10 mouse cellular contexts compared by ENCODE assay signal in genomic region chr10:29311480-29312219, GRCm38 (mm10). TPM values are rescaled to one million over a fixed set of nuclear protein-coding genes. Genes with fewer than 3 reads are reported as not detected.
DNase-seq lines count a peak whose midpoint lies in the region; ATAC-seq and TF ChIP-seq lines count a peak whose summit lies in the region.
"Had no signal": no experiment of that assay in that cellular context is flagged by ENCODE, and none has a peak within 500 bp of the region (broad histone marks: within the 10 kb centered on the region; RNA-seq: fewer than 3 reads in every experiment).

No protein-coding gene starts in this region.

- peak overlapping the region; percentile 48; the same call in 1 of the 2 replicates for H3K4me2 ChIP-seq in intestine, embryonic 14.5 days (ENCODE audit: low read length)
- no peak overlapping the region for H3K4me2 ChIP-seq in intestine, embryonic 15.5 days (replicated peaks)

- 71% methylated on average over 4 of the region's 4 CpGs for WGBS in intestine, embryonic 14.5 days
- 71% methylated on average over 4 of the region's 4 CpGs for WGBS in intestine, embryonic 15.5 days
- WGBS in kidney, adult 2 months = 63% methylated on average over 4 of the region's 4 CpGs

- no peak for TF ChIP-seq POLR2A in kidney, adult 2 months (IDR thresholded peaks at IDR 0.05; ENCODE audit: low read depth, low read length)

- no peak for TF ChIP-seq CTCF in kidney, adult 2 months (conservative IDR thresholded peaks at IDR 0.05; ENCODE audit: insufficient read depth, insufficient read length, low read depth, low read length)

- no peaks in the 10 kb centered on the region for H3K9me3 ChIP-seq in intestine, embryonic 14.5 days (ENCODE audit: control insufficient read depth, low read length)
- H3K9me3 ChIP-seq in intestine, embryonic 15.5 days = no peaks in the 10 kb centered on the region

- H3K27me3 ChIP-seq in intestine, embryonic 14.5 days (replicated peaks; ENCODE audit: control insufficient read depth, insufficient read depth, low read length) = no peaks in the 10 kb centered on the region
- no peaks in the 10 kb centered on the region for H3K27me3 ChIP-seq in intestine, embryonic 15.5 days (replicated peaks)
- H3K27me3 ChIP-seq in kidney, adult 2 months (replicated peaks; ENCODE audit: control insufficient read depth, insufficient read depth, low read length) = no peaks in the 10 kb centered on the region

- H3K27ac ChIP-seq in intestine, embryonic 14.5 days (ENCODE audit: low read depth) = no peak overlapping the region
- no peak overlapping the region for H3K27ac ChIP-seq in intestine, embryonic 15.5 days
- no peak overlapping the region for H3K27ac ChIP-seq in kidney, adult 2 months (ENCODE audit: insufficient read depth, low read depth, low read length)

- no peak overlapping the region for H3K9ac ChIP-seq in intestine, embryonic 14.5 days (ENCODE audit: low read length)
- H3K9ac ChIP-seq in intestine, embryonic 15.5 days = no peak overlapping the region

- ATAC-seq in intestine, embryonic 14.5 days (replicated peaks; ENCODE audit: low FRiP score, low TSS enrichment, low read depth) = no peak
- ATAC-seq in intestine, embryonic 15.5 days = no peak
- ATAC-seq in megakaryocyte-erythroid progenitor cell, adult 5-6 weeks (replicated peaks; ENCODE audit: low FRiP score, low TSS enrichment, poor library complexity, severe bottlenecking) = no peak

- no peak for DNase-seq in intestine, embryonic 14.5 days (ENCODE audit: low spot score)
- peak; percentile 43 for DNase-seq in Muller cell, postnatal 12 days (ENCODE audit: inconsistent ontology term)
- peak; percentile 79 for DNase-seq in gonadal fat pad, adult 2 months (ENCODE audit: low read depth)
- DNase-seq in lung, postnatal 25 days (ENCODE audit: low spot score) = peak; percentile 10
- no peak for DNase-seq in kidney, adult 2 months
- DNase-seq in layer of hippocampus, postnatal 14 days (ENCODE audit: low spot score in 2 of 2) = no peak
- DNase-seq: gastrocnemius, postnatal 36 days; kidney, postnatal 14 days had no signal

- H3K36me3 ChIP-seq in intestine, embryonic 14.5 days (ENCODE audit: control insufficient read depth, insufficient read depth, low read length) = no peaks in the 10 kb centered on the region
- no peaks in the 10 kb centered on the region for H3K36me3 ChIP-seq in intestine, embryonic 15.5 days
- no peaks in the 10 kb centered on the region for H3K36me3 ChIP-seq in kidney, adult 2 months (ENCODE audit: control insufficient read depth, insufficient read depth, low read length)

- peaks cover 3% of the 10 kb centered on the region; the same call in 1 of the 2 replicates for H3K4me1 ChIP-seq in intestine, embryonic 14.5 days (replicated peaks; ENCODE audit: control insufficient read depth, insufficient read depth, low read length)
- H3K4me1 ChIP-seq in intestine, embryonic 15.5 days (replicated peaks) = no peaks in the 10 kb centered on the region
- 0 out of 2 replicates have a peak, but pooled peaks cover 2% of the 10 kb centered on the region for H3K4me1 ChIP-seq in kidney, adult 2 months (ENCODE audit: control insufficient read depth, insufficient read depth, low read length)

- H3K4me3 ChIP-seq in intestine, embryonic 14.5 days (ENCODE audit: low read depth, low read length) = no peak overlapping the region
- no peak overlapping the region for H3K4me3 ChIP-seq in intestine, embryonic 15.5 days (replicated peaks)
- H3K4me3 ChIP-seq in kidney, adult 2 months (ENCODE audit: insufficient read depth, low read depth, low read length) = no peak overlapping the region

RNA-seq across cellular contexts. Expression of gene Echdc1, which starts 1.3 kb away (rescaled TPM):
- polyA plus RNA-seq in intestine, embryonic 14.5 days (2014; fragmentation: Nextera tagmentation; extraction: Ambion mirVana) = 27.5 and 30.2 TPM in 2 replicates
- 41.4 and 42.8 TPM in 2 replicates for polyA plus RNA-seq in intestine, embryonic 15.5 days (2015; fragmentation: Nextera tagmentation; extraction: Ambion mirVana)
- polyA plus RNA-seq in gonadal fat pad, adult 2 months (2012; rRNA removed) = 17.9 and 21.0 TPM in 2 replicates
- 14.0 and 24.1 TPM in 2 replicates for total RNA-seq in megakaryocyte-erythroid progenitor cell, adult 5-6 weeks (2014; fragmentation: Nextera tagmentation)
- total RNA-seq in megakaryocyte-erythroid progenitor cell, adult 5-6 weeks (2017) = 54.4 and 65.5 TPM in 2 replicates
- 15.3 and 24.4 TPM in 2 replicates for polyA plus RNA-seq in kidney, adult 2 months (2012; rRNA removed)
- 10 to 100 TPM; 31.9 to 32.2 TPM for total RNA-seq in layer of hippocampus, postnatal 14 days (2021)

RNA-seq across cellular contexts. Expression of gene Rnf146, which starts 50.6 kb away (rescaled TPM):
- polyA plus RNA-seq in intestine, embryonic 14.5 days (2014; fragmentation: Nextera tagmentation; extraction: Ambion mirVana) = 35.8 and 41.4 TPM in 2 replicates
- 40.8 and 41.7 TPM in 2 replicates for polyA plus RNA-seq in intestine, embryonic 15.5 days (2015; fragmentation: Nextera tagmentation; extraction: Ambion mirVana)
- 24.6 and 26.4 TPM in 2 replicates for polyA plus RNA-seq in gonadal fat pad, adult 2 months (2012; rRNA removed)
- total RNA-seq in megakaryocyte-erythroid progenitor cell, adult 5-6 weeks (2014; fragmentation: Nextera tagmentation) = 25.3 and 36.4 TPM in 2 replicates
- total RNA-seq in megakaryocyte-erythroid progenitor cell, adult 5-6 weeks (2017) = 51.3 and 61.2 TPM in 2 replicates
- polyA plus RNA-seq in kidney, adult 2 months (2012; rRNA removed) = 20.5 and 23.6 TPM in 2 replicates
- total RNA-seq in layer of hippocampus, postnatal 14 days (2021) = 10 to 100 TPM; 96.5 to 99.6 TPM

Comparison
In these comparisons a context has a peak if more than half of its experiments do, and no peak if none do; other contexts are left out.
1. DNase-seq: peak in Muller cell, postnatal 12 days (single experiment), gonadal fat pad, adult 2 months (single experiment) and lung, postnatal 25 days (single experiment); none in intestine, embryonic 14.5 days (single experiment), kidney, adult 2 months (single experiment) and layer of hippocampus, postnatal 14 days (0 of 2).